Mouse (Mus musculus): ENCODE data around the gene Cpb1. TPM values are rescaled to one million over a fixed set of nuclear protein-coding genes. Genes with fewer than 3 reads are reported as not detected.

Gene Cpb1
- polyA plus RNA-seq, 1 experiment, result 0.94 TPM

Other genes with a start within 250 kb of the Cpb1 start
- gene Hps3, start 240.4 kb downstream of the Cpb1 start, polyA plus RNA-seq (2012; rRNA removed), result 14.0 and 18.9 TPM in 2 replicates
- 17.4 and 18.1 TPM in 2 replicates for gene Hltf, start 217.9 kb downstream of the Cpb1 start, polyA plus RNA-seq (2012; rRNA removed)
- gene Gyg, start 120.4 kb downstream of the Cpb1 start, polyA plus RNA-seq (2012; rRNA removed), result 45.2 and 52.0 TPM in 2 replicates
- gene Cpa3, start 33.6 kb downstream of the Cpb1 start, polyA plus RNA-seq (2012; rRNA removed), result 4.4 and 5.7 TPM in 2 replicates
- gene Agtr1b, start 91.4 kb upstream of the Cpb1 start, polyA plus RNA-seq (2012; rRNA removed), result 0.93 and 1.3 TPM in 2 replicates